Mouse (Mus musculus) hindbrain, embryonic 13.5 days (tissue): Measurements from ENCODE around the gene Snx29. TPM values are rescaled to one million over a fixed set of nuclear protein-coding genes. Genes with fewer than 3 reads are reported as not detected.

Experiments
- ATAC-seq: fragments of 200-750 bp; cut with Nextera tagmentation; 2 replicates; pipeline ENCODE4 v1.8.0; 2017; ENCODE audit warnings: moderate TSS enrichment; ENCODE audit not compliant: low FRiP score
- H3K27ac ChIP-seq: fragments of 300-500 bp; sonication (generic); 2 replicates; pipeline ENCODE4 v1.5.1; 2015; ENCODE audit warnings: inconsistent platforms, mild to moderate bottlenecking, moderate library complexity
- H3K27me3 ChIP-seq: fragments of 300-500 bp; sonication (generic); 2 replicates; pipeline ENCODE4 v1.6.1; 2015; ENCODE audit warnings: mild to moderate bottlenecking, inconsistent platforms
- H3K36me3 ChIP-seq: fragments of 300-500 bp; sonication (generic); 2 replicates; pipeline ENCODE4 v1.6.1; 2015; ENCODE audit warnings: mild to moderate bottlenecking, inconsistent platforms
- H3K4me1 ChIP-seq: fragments of 300-500 bp; sonication (generic); replicated peaks from 2 replicates; pipeline ENCODE4 v1.6.1; 2015; ENCODE audit warnings: inconsistent platforms
- H3K4me2 ChIP-seq: fragments of 300-500 bp; sonication (generic); 2 replicates; pipeline ENCODE4 v1.6.1; 2015; ENCODE audit warnings: inconsistent platforms, mild to moderate bottlenecking, moderate library complexity
- H3K4me3 ChIP-seq: fragments of 300-500 bp; sonication (generic); 2 replicates; pipeline ENCODE4 v1.5.1; 2015; ENCODE audit warnings: mild to moderate bottlenecking, inconsistent platforms
- H3K9ac ChIP-seq: fragments of 300-500 bp; sonication (generic); 2 replicates; pipeline ENCODE4 v1.6.1; 2015; ENCODE audit warnings: mild to moderate bottlenecking, inconsistent platforms
- H3K9me3 ChIP-seq: fragments of 300-500 bp; sonication (generic); 2 replicates; pipeline ENCODE4 v1.6.1; 2016; ENCODE audit warnings: inconsistent platforms
- WGBS: fragments of 180-500 bp; shearing (Covaris S2); methylation state at CpG from one replicate; pipeline ENCODE4 v1.1.7; 2015; 5-methylcytosine and 5-hydroxymethylcytosine counted together
- polyA plus RNA-seq: library from polyadenylated mRNA; unstranded; fragments of >200 nt; fragmentation: Nextera tagmentation; extraction: Ambion mirVana; gene quantifications from 2 replicates; pipeline ENCODE4 v1.2.1, GENCODE M21; 2015

The Snx29 gene
- polyA plus RNA-seq, 1 experiment from 2014 or later, result 22.7 TPM

DNA sequence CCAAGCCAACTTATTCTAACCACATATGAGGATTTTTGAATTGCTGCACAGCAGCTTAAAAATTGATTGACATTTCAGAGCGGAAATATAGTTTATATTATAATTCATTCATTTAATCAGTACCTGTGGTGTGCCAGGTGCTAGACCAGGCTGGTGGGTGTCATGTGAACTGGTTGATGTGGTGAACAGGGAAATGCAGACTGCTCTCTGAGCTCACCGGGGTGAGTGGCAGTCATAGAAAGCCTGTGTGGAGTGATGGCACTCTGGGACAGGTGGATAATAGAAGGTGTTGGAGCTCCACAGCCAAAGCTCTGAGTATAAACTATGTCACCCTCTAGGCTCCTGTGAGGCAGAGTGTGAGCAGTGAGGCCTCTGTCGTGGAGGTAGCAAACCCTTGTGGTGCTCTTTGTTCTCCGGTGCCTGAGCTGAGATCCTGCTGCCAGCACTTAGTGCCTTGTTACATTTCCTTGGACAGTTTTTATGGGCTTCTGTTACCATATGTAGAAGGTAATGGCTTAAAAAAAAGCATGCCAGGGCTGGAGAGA is 324.1 kb downstream of the Snx29 start:
- peak overlapping the region; percentile 26; the same call in 1 of the 2 replicates for H3K27ac ChIP-seq
- H3K27me3 ChIP-seq, result no peaks in the 10 kb centered on the region
- no peaks in the 10 kb centered on the region for H3K36me3 ChIP-seq
- no peak overlapping the region for H3K9ac ChIP-seq
- 77% methylated on average over 4 of the region's 4 CpGs for WGBS
- no peaks in the 10 kb centered on the region for H3K9me3 ChIP-seq
- H3K4me1 ChIP-seq, result peaks cover 25% of the 10 kb centered on the region
- no peak overlapping the region for H3K4me2 ChIP-seq
- no peak overlapping the region for H3K4me3 ChIP-seq
- ATAC-seq, result no peak

DNA sequence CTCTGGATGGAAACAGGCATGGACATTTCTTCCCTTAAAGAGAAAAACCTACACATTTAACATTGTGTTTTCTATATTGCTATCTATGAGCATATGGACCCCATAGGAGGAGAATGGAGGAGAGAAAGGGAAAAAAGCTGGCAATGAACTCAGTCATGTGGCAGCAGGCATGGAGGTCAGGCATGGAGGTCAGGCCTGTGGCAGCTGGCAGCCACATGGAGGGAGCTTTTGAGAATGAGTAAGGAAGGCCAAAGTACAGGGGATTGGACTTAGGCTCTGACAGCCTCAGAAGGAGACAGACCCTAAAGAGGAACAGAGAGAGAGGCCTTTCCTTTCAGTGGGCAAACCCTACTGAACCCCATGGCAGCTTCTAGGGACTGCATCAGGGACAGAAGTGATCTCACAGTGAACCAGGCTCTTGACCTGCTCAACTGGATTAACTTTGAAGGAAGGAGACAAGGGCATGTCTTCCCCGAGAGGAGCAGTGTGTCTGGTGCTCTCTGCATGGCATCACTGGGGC is 325.5 kb downstream of the Snx29 start:
- no peak overlapping the region for H3K4me2 ChIP-seq
- no peaks in the 10 kb centered on the region for H3K9me3 ChIP-seq
- H3K27me3 ChIP-seq, result no peaks in the 10 kb centered on the region
- H3K36me3 ChIP-seq, result no peaks in the 10 kb centered on the region
- ATAC-seq, result no peak
- no peak overlapping the region for H3K4me3 ChIP-seq
- H3K27ac ChIP-seq, result no peak overlapping the region
- no peak overlapping the region for H3K9ac ChIP-seq
- H3K4me1 ChIP-seq, result peaks cover 18% of the 10 kb centered on the region
- 81% methylated on average over 1 of the region's 1 CpGs for WGBS

DNA sequence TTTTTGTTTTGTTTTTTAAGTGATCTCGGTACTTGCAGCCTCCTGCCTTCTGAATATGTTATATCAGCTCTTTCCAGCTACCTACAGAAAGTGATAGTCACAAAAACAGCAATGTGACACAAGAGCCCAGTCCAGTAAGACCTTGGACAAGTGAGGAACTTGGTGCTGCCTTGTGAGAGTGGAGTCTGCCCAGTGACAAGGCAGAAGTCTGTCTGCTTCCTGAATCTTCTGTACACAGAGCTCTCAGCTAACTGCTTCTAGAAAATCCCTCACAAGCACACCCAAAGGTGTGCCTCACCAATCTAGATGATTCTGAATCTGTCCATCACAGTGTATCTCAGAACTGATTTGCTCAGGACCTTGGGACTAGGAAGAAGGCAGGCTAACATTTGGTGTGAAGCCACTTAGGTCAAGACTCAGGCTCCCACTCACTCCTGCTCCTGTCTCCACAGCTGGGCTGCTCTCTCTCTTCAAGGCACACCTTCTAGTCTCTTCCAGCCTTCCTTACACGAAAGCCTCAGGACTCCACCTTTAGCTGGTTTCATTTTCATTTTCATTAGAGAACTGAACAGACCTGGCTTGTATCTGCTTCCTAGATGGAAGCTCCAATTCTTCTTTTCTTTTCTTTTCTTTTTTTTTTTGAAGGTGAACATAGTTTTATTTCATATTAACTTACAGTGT is 330.1 kb downstream of the Snx29 start:
- 85% methylated on average over 2 of the region's 2 CpGs for WGBS
- H3K27ac ChIP-seq, result no peak overlapping the region

DNA sequence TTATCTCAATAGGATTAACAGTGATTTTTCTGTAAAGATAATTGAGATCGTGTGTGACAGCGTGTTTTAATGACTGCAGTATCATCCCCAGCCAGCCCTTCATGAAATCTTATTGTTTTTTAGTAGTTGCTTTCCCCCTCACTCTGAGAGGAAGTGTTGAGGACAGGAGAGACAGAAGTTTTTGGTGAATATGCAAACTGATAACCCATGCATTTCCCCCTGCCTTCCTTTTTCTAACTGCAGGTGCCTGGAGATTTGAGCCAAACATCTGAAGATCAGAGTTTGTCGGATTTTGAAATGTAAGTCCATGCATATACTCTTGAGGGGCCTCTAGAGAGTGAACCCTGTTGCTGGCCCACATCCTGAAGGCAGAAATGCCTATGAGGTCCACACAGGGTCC is 333.2 kb downstream of the Snx29 start:
- WGBS, result 94% methylated on average over 3 of the region's 3 CpGs
- Histone ChIP-seq H3K9me3 (no peaks in the 10 kb centered on the region), H3K4me2 (no peak overlapping the region), H3K36me3 (no peaks in the 10 kb centered on the region; the same call in 1 of the 2 replicates), H3K27ac (no peak overlapping the region), H3K27me3 (no peaks in the 10 kb centered on the region), H3K9ac (no peak overlapping the region), H3K4me1 (no peaks in the 10 kb centered on the region), H3K4me3 (no peak overlapping the region)
- ATAC-seq, result no peak

More for the DNA sequence above, 330.1 kb downstream of the Snx29 start:
- Histone ChIP-seq H3K9me3 (no peaks in the 10 kb centered on the region), H3K4me2 (no peak overlapping the region), H3K27me3 (no peaks in the 10 kb centered on the region), H3K36me3 (no peaks in the 10 kb centered on the region), H3K4me3 (no peak overlapping the region), H3K4me1 (0 out of 2 replicates have a peak, but pooled peaks cover 2% of the 10 kb centered on the region), H3K9ac (no peak overlapping the region)
- ATAC-seq, result no peak

DNA sequence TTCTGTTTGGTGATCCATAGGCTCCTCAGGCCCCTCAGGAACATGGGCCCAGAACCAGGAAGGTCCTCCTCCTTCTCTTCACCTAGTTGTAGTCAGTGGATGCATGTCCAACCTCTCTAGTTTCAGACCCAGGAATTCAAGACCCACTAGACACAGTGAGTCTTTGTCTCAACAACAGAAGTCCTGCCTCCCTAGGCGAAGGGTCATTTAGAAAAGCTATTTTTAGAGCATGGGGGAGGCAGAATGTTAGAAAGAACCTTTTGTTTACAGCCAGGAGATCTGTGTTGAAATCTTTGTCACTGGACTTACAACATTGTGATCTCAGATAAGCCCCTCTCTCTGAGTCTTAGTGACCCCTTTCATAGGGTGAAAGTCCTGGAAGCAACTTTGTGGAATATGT is 334.4 kb downstream of the Snx29 start:
- no peaks in the 10 kb centered on the region for H3K9me3 ChIP-seq
- no peaks in the 10 kb centered on the region for H3K27me3 ChIP-seq
- no peak overlapping the region for H3K27ac ChIP-seq
- H3K4me1 ChIP-seq, result no peaks in the 10 kb centered on the region
- ATAC-seq, result no peak
- H3K9ac ChIP-seq, result no peak overlapping the region
- no peaks in the 10 kb centered on the region; the same call in 1 of the 2 replicates for H3K36me3 ChIP-seq
- H3K4me3 ChIP-seq, result no peak overlapping the region
- no peak overlapping the region for H3K4me2 ChIP-seq
- 49% methylated on average over 1 of the region's 1 CpGs for whole genome bisulfite sequencing

DNA sequence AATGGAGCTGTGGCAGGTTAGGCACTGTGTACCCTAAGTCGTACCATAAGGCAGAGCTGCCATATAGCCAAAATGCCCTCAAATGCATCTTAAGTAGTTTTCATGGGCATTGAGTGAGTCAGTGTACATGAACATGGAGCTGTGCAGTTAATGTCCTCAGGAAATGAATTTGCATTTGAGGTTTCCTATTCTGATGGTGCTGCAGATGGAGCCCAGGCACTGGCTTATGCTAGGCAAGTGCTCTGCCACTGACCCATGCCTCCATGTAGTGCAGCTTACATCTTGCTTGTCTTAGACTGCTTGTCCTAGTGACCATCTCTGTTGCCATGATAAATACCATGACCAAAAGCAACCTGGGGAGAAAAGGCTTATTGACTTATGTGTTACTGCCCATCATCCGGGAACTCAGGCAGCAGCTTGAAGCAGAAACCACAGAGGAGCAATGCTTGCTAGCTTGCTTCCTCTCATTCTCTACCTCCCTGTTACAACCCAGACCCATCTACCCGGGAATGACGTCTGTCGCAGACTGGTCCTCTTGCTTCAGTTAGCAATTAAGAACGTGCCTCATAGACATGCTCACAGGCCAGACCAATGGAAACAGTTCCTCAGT is 336.5 kb downstream of the Snx29 start:
- H3K9me3 ChIP-seq, result no peaks in the 10 kb centered on the region
- H3K4me2 ChIP-seq, result no peak overlapping the region
- H3K4me1 ChIP-seq, result no peaks in the 10 kb centered on the region
- no peak overlapping the region for H3K27ac ChIP-seq
- no peak overlapping the region for H3K9ac ChIP-seq
- no peaks in the 10 kb centered on the region; the same call in 1 of the 2 replicates for H3K36me3 ChIP-seq
- 88% methylated on average over 6 of the region's 6 CpGs for WGBS
- no peak overlapping the region for H3K4me3 ChIP-seq
- ATAC-seq, result no peak
- H3K27me3 ChIP-seq, result no peaks in the 10 kb centered on the region

DNA sequence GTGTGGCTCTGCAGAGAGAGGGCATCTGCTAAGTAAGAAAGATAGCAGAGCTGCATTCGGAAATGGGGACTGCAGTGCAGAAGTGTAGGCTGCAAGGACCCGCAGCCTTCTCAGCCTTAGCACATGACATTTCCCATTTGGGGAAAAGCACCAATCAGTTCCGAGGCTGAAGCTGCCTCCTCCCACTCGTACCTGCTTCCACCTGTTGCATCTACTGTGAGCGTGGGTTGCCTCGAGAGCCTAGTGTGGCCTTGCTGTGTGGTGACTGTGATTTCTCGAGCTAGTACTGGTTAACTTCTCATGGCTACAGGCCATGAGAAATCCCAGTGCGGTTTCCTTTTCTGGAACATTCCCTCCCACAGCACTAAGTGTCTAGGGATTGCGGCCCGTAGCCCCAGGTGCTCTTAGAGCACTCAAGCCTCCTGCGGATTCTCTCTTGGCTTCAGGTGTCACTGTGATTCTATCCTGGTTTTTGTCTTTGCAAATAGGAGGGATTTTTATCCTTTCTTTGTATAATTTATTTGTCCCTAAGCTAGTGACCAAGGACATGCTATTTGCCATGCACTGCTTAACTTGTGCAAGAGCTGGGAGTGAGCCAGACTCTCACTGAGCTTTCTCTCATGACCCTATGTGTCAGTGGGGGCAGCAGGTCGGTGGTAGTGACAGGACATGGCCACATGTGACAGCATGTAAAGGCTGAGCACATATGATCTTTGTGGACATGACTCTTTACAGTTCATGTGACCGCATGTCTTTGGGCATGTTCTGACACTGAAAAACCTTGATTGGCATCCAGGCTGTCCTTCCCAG is 342.4 kb downstream of the Snx29 start:
- Histone ChIP-seq H3K27ac (no peak overlapping the region), H3K4me1 (0 out of 2 replicates have a peak, but pooled peaks cover 6% of the 10 kb centered on the region), H3K4me2 (no peak overlapping the region), H3K36me3 (no peaks in the 10 kb centered on the region; the same call in 1 of the 2 replicates), H3K9ac (no peak overlapping the region), H3K27me3 (no peaks in the 10 kb centered on the region), H3K4me3 (no peak overlapping the region), H3K9me3 (no peaks in the 10 kb centered on the region)
- WGBS, result 89% methylated on average over 13 of the region's 13 CpGs
- no peak for ATAC-seq

DNA sequence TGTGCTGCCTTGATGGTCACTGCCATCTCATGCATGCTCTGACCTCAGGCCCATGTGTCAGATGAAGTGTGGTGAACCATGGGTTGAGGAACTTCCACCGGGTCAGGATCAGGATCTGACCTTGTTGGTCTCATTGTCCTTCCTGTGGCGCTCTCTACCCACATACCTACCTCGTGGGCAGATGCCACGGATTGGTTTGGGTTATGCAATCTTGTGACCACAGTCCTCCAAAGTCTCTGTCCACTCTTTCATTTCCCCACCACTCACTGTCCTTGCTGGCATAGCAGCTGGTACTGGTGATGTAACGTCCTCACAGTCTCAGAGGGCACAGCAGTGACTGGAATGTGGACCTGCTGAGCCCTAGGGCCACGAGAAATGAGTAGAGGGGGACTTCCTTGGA is 343.2 kb downstream of the Snx29 start:
- no peak for ATAC-seq
- H3K36me3 ChIP-seq, result no peaks in the 10 kb centered on the region
- no peak overlapping the region for H3K4me3 ChIP-seq
- H3K4me2 ChIP-seq, result no peak overlapping the region
- H3K27ac ChIP-seq, result no peak overlapping the region
- H3K4me1 ChIP-seq, result peaks cover 11% of the 10 kb centered on the region; the same call in 1 of the 2 replicates
- H3K27me3 ChIP-seq, result no peaks in the 10 kb centered on the region
- H3K9ac ChIP-seq, result no peak overlapping the region
- no peaks in the 10 kb centered on the region for H3K9me3 ChIP-seq
- 85% methylated on average over 6 of the region's 6 CpGs for WGBS

DNA sequence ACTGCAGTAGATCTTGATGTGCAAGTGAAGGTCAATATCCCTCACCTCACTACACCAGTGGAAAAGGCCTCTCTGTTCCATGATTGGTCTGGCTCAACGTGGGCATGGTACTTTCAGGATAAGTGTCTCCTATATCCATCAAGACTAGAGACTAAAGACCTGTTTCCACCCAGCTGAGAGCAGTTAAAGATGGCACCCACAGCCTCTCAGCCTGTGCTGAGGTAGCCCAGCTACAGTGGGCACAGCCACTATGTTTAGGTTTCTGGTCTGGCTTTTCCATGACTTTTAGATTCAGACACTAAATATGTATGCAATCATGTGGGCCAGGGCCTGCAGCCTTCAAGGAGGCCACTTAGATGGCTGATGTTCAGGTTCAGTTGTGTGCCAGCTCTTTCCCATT is 345.7 kb downstream of the Snx29 start:
- Histone ChIP-seq H3K9me3 (no peaks in the 10 kb centered on the region), H3K27ac (peak overlapping the region; percentile 73), H3K27me3 (no peaks in the 10 kb centered on the region), H3K4me2 (no peak overlapping the region), H3K9ac (no peak overlapping the region), H3K4me3 (no peak overlapping the region), H3K36me3 (no peaks in the 10 kb centered on the region), H3K4me1 (peaks cover 14% of the 10 kb centered on the region; the same call in 1 of the 2 replicates)
- WGBS, result 85% methylated on average over 1 of the region's 1 CpGs
- no peak for ATAC-seq

DNA sequence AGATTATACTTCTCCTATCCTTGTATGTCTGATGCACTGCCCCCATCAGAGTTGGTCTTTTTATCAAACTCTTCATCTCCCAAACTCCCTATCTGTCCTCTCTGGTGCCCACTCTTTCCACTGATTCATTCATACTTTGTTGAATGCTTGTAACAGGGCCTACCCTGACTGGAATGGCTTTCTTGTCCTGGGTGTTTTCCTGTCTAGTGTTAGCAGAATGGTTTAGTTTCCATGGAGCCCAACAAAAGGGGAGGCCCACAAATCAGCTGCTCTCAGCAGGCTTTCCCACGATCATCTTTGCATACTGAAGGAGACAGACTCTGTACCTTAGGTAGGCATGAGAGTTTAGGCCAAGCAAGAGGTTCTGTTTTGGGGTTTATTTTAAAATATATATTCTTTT is 346.2 kb downstream of the Snx29 start:
- H3K4me1 ChIP-seq, result peaks cover 14% of the 10 kb centered on the region; the same call in 1 of the 2 replicates
- WGBS, result 28% methylated on average over 1 of the region's 1 CpGs
- H3K9me3 ChIP-seq, result no peaks in the 10 kb centered on the region
- peak overlapping the region; percentile 73 for H3K27ac ChIP-seq
- no peaks in the 10 kb centered on the region for H3K27me3 ChIP-seq
- no peak overlapping the region for H3K4me2 ChIP-seq
- ATAC-seq, result 0 out of 2 replicates have a peak, but pooled peaks have one; percentile 44
- H3K9ac ChIP-seq, result no peak overlapping the region
- H3K4me3 ChIP-seq, result no peak overlapping the region
- H3K36me3 ChIP-seq, result no peaks in the 10 kb centered on the region

DNA sequence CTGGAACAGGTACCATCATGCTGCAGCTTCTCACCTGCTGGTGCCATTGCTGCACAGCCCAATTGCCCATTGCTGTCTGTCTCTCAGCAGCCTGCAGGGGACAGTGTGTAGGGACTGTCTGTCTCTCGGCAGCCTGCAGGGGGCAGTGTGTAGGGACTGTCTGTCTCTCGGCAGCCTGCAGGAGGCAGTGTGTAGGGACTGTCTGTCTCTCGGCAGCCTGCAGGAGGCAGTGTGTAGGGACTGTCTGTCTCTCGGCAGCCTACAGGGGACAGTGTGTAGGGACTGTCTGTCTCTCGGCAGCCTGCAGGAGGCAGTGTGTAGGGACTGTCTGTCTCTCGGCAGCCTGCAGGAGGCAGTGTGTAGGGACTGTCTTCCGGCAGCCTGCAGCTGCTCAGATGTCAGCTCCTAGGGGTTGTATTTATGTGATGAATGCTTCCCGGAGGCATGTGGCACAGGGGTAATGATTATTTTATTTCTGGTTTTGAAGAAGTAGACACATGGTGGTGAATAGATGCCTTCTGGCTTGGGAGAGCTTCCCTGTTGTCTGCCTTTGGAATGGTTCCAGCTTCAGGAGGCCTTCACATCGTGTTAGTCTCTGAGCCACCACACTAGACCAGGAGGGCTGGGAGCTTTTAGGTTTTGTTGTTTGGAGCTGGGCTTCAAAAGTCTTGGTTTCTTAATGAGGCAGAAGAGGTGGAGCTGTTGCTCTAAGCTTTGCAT is 347.7 kb downstream of the Snx29 start:
- Histone ChIP-seq H3K27me3 (no peaks in the 10 kb centered on the region), H3K9me3 (no peaks in the 10 kb centered on the region), H3K4me1 (peaks cover 14% of the 10 kb centered on the region; the same call in 1 of the 2 replicates), H3K27ac (no peak overlapping the region), H3K4me2 (no peak overlapping the region), H3K36me3 (no peaks in the 10 kb centered on the region), H3K9ac (no peak overlapping the region), H3K4me3 (no peak overlapping the region)
- WGBS, result 75% methylated on average over 9 of the region's 9 CpGs
- 0 out of 2 replicates have a peak, but pooled peaks have one; percentile 29 for ATAC-seq
